Mouse (Mus musculus): ENCODE results near the gene Lrrc28. TPM values are rescaled to one million over a fixed set of nuclear protein-coding genes. Genes with fewer than 3 reads are reported as not detected.

The Lrrc28 gene
- total RNA-seq, 2 experiments from 2014 or later = 7.3 to 13.4 TPM

GRCm38 (mm10) chr7:67463565-67463964 is 181.5 kb downstream of the Lrrc28 start:
- no peak for ATAC-seq (replicated peaks; ENCODE audit: low FRiP score, poor library complexity, severe bottlenecking)

Other genes starting within 250 kb of the Lrrc28 start
- gene Ttc23, start 2.1 kb upstream of the Lrrc28 start, total RNA-seq (2015; ENCODE audit: low replicate concordance) = 14.1 TPM in 1 of 2 replicates, not detected in the other
- 0.77 TPM in 1 of 2 replicates, not detected in the other for gene Ttc23, start 2.1 kb upstream of the Lrrc28 start, total RNA-seq (2017; ENCODE audit: low replicate concordance)
- gene Synm, start 114.5 kb upstream of the Lrrc28 start, total RNA-seq (2015; ENCODE audit: low replicate concordance) = 0.42 TPM in 1 of 2 replicates, not detected in the other
- not detected in 2 replicates for gene Synm, start 114.5 kb upstream of the Lrrc28 start, total RNA-seq (2017; ENCODE audit: low replicate concordance)

Measured in erythroid progenitor cell, adult 5-6 weeks (primary cell).